Mouse (Mus musculus) right cerebral cortex, postnatal 36 days (tissue): ENCODE measurements at regions not wholly inside any gene's neighbourhood (a gene's known extent, or its start where the extent isn't known, plus 50 kb on each side); places are given as distances from the start of the nearest gene placed in this dataset.
"Not testable (repeated sequence)": the region's sequence is repeated elsewhere in the genome, so short reads cannot be mapped to it uniquely, and the experiment has no call there.

Experiments used
- DNase-seq, 2 experiments: peaks; one replicate each; pipeline ENCODE4 v3.0.0; 2022; ENCODE audit warnings: low spot score in 2 of 2, mixed read lengths in 1 of 2

- no peak for DNase-seq
Measured at GRCm38 (mm10) chr14:120741492-120742054, 169.5 kb upstream of the Ipo5 start.

- no peak for DNase-seq
Measured at GRCm38 (mm10) chr14:120754011-120754410, 157.0 kb upstream of the Ipo5 start.

- DNase-seq: no peak
Measured at GRCm38 (mm10) chr14:120755389-120755788, 155.6 kb upstream of the Ipo5 start.

GRCm38 (mm10) chr14:120758200-120758830 is 152.7 kb upstream of the Ipo5 start:
- no peak for DNase-seq

- no peak for DNase-seq
Measured at GRCm38 (mm10) chr14:120762168-120762567, 148.9 kb upstream of the Ipo5 start.

- no peak for DNase-seq
Measured at GRCm38 (mm10) chr14:120762733-120763132, 148.3 kb upstream of the Ipo5 start.

GRCm38 (mm10) chr14:120763796-120764195 is 147.2 kb upstream of the Ipo5 start:
- DNase-seq: peak; percentile 16 to 30

GRCm38 (mm10) chr14:120764386-120764785 is 146.6 kb upstream of the Ipo5 start:
- DNase-seq: no peak

GRCm38 (mm10) chr14:120766451-120766850 is 144.6 kb upstream of the Ipo5 start:
- DNase-seq: no peak

GRCm38 (mm10) chr14:120770579-120770978 is 140.4 kb upstream of the Ipo5 start:
- no peak for DNase-seq

- not testable (repeated sequence) for DNase-seq
Measured at GRCm38 (mm10) chr14:120773001-120773400, 138.0 kb upstream of the Ipo5 start.

- DNase-seq: no peak
Measured at GRCm38 (mm10) chr14:120791828-120792554, 119.0 kb upstream of the Ipo5 start.

- peak in 1 of 2 experiments; percentile 42 for DNase-seq
Measured at GRCm38 (mm10) chr14:120797916-120798490, 113.0 kb upstream of the Ipo5 start.

GRCm38 (mm10) chr14:120803191-120803590 is 107.8 kb upstream of the Ipo5 start:
- no peak for DNase-seq

- no peak for DNase-seq
Measured at GRCm38 (mm10) chr14:120803739-120804138, 107.3 kb upstream of the Ipo5 start.

- no peak for DNase-seq
Measured at GRCm38 (mm10) chr14:120804183-120804848, 106.7 kb upstream of the Ipo5 start.

GRCm38 (mm10) chr14:120805137-120805536 is 105.9 kb upstream of the Ipo5 start:
- DNase-seq: no peak

- DNase-seq: not testable (repeated sequence)
Measured at GRCm38 (mm10) chr14:120805816-120806552, 105.0 kb upstream of the Ipo5 start.

- DNase-seq: no peak
Measured at GRCm38 (mm10) chr14:120806553-120806893, 104.5 kb upstream of the Ipo5 start.

GRCm38 (mm10) chr14:120809321-120809720 is 101.7 kb upstream of the Ipo5 start:
- peak; percentile 76 to 80 for DNase-seq

GRCm38 (mm10) chr14:120813938-120814337 is 97.1 kb upstream of the Ipo5 start:
- DNase-seq: no peak
